Mouse (Mus musculus) liver, embryonic 15.5 days (tissue): ENCODE results near the gene Ncf1. TPM values are rescaled to one million over a fixed set of nuclear protein-coding genes. Genes with fewer than 3 reads are reported as not detected.

ENCODE experiments used
- ATAC-seq: fragments of 200-750 bp; cut with Nextera tagmentation; 2 replicates; pipeline ENCODE4 v1.8.0; 2017; ENCODE audit warnings: moderate number of reproducible peaks, mild to moderate bottlenecking, moderate library complexity; ENCODE audit not compliant: insufficient read depth
- H3K27ac ChIP-seq: fragments of 300-500 bp; sonication (generic); replicated peaks from 2 replicates; pipeline ENCODE4 v1.5.1; 2015; ENCODE audit warnings: mild to moderate bottlenecking, inconsistent platforms
- H3K27me3 ChIP-seq: fragments of 300-500 bp; sonication (generic); 2 replicates; pipeline ENCODE4 v1.6.1; 2015; ENCODE audit warnings: mild to moderate bottlenecking, inconsistent platforms
- H3K36me3 ChIP-seq: fragments of 300-500 bp; sonication (generic); replicated peaks from 2 replicates; pipeline ENCODE4 v1.6.1; 2015; ENCODE audit warnings: moderate library complexity, mild to moderate bottlenecking, inconsistent platforms
- H3K4me1 ChIP-seq: fragments of 300-500 bp; sonication (generic); replicated peaks from 2 replicates; pipeline ENCODE4 v1.6.1; 2015; ENCODE audit warnings: inconsistent platforms
- H3K4me2 ChIP-seq: fragments of 300-500 bp; sonication (generic); 2 replicates; pipeline ENCODE4 v1.6.1; 2015; ENCODE audit warnings: moderate library complexity, mild to moderate bottlenecking, inconsistent platforms
- H3K4me3 ChIP-seq: fragments of 300-500 bp; sonication (generic); replicated peaks from 2 replicates; pipeline ENCODE4 v1.5.1; 2015; ENCODE audit warnings: mild to moderate bottlenecking, inconsistent platforms
- H3K9ac ChIP-seq: fragments of 300-500 bp; sonication (generic); 2 replicates; pipeline ENCODE4 v1.6.1; 2015; ENCODE audit warnings: moderate library complexity, mild to moderate bottlenecking, inconsistent platforms
- H3K9me3 ChIP-seq: fragments of 300-500 bp; sonication (generic); replicated peaks from 2 replicates; pipeline ENCODE4 v1.6.1; 2016; ENCODE audit warnings: inconsistent platforms
- WGBS: fragments of 180-500 bp; shearing (Covaris S2); methylation state at CpG from one replicate; pipeline ENCODE4 v1.1.7; 2015; ENCODE audit warnings: mixed read lengths; ENCODE audit not compliant: insufficient replicate concordance; 5-methylcytosine and 5-hydroxymethylcytosine counted together
- polyA plus RNA-seq: library from polyadenylated mRNA; unstranded; fragments of >200 nt; fragmentation: Nextera tagmentation; extraction: Ambion mirVana; gene quantifications from 2 replicates; pipeline ENCODE4 v1.2.1, GENCODE M21; 2015

Gene Ncf1
- polyA plus RNA-seq, 1 experiment from 2014 or later = 25.8 TPM

GRCm38 (mm10) chr5:134260001-134260636, 30.7 kb upstream of the Ncf1 start:
- Histone ChIP-seq H3K4me3 (no peak overlapping the region), H3K27ac (no peak overlapping the region), H3K9ac (no peak overlapping the region), H3K4me2 (no peak overlapping the region), H3K9me3 (no peaks in the 10 kb centered on the region), H3K36me3 (peaks cover 94% of the 10 kb centered on the region), H3K27me3 (no peaks in the 10 kb centered on the region), H3K4me1 (no peaks in the 10 kb centered on the region)
- ATAC-seq = no peak
- WGBS = 84% methylated on average over 9 of the region's 9 CpGs

GRCm38 (mm10) chr5:134258934-134259333, 29.5 kb upstream of the Ncf1 start:
- no peaks in the 10 kb centered on the region for H3K27me3 ChIP-seq
- WGBS = 80% methylated on average over 2 of the region's 2 CpGs

GRCm38 (mm10) chr5:134258395-134258794, 29.0 kb upstream of the Ncf1 start:
- no peaks in the 10 kb centered on the region for H3K9me3 ChIP-seq
- WGBS = 31% methylated on average over 4 of the region's 4 CpGs
- no peak overlapping the region for H3K4me2 ChIP-seq
- H3K9ac ChIP-seq = no peak overlapping the region
- peaks cover 93% of the 10 kb centered on the region for H3K36me3 ChIP-seq
- no peak overlapping the region for H3K27ac ChIP-seq
- H3K4me3 ChIP-seq = no peak overlapping the region
- no peak for ATAC-seq
- no peaks in the 10 kb centered on the region for H3K4me1 ChIP-seq
- H3K27me3 ChIP-seq = no peaks in the 10 kb centered on the region

More at GRCm38 (mm10) chr5:134258934-134259333, 29.5 kb upstream of the Ncf1 start:
- H3K4me1 ChIP-seq = no peaks in the 10 kb centered on the region
- no peak overlapping the region for H3K4me2 ChIP-seq
- no peak for ATAC-seq
- H3K9me3 ChIP-seq = no peaks in the 10 kb centered on the region
- H3K36me3 ChIP-seq = peaks cover 93% of the 10 kb centered on the region
- no peak overlapping the region for H3K4me3 ChIP-seq
- H3K9ac ChIP-seq = no peak overlapping the region
- no peak overlapping the region for H3K27ac ChIP-seq

- Histone ChIP-seq H3K27ac (no peak overlapping the region), H3K9me3 (no peaks in the 10 kb centered on the region), H3K4me1 (no peaks in the 10 kb centered on the region), H3K4me3 (no peak overlapping the region), H3K36me3 (peaks cover 92% of the 10 kb centered on the region), H3K4me2 (no peak overlapping the region), H3K27me3 (no peaks in the 10 kb centered on the region), H3K9ac (no peak overlapping the region)
- no peak for ATAC-seq
- WGBS = 73% methylated on average over 13 of the region's 13 CpGs
Measured at GRCm38 (mm10) chr5:134257349-134258031, 28.1 kb upstream of the Ncf1 start.

- no peak overlapping the region for H3K27ac ChIP-seq
- H3K4me2 ChIP-seq = no peak overlapping the region
- whole genome bisulfite sequencing = 82% methylated on average over 10 of the region's 10 CpGs
- no peak overlapping the region for H3K9ac ChIP-seq
- no peaks in the 10 kb centered on the region for H3K9me3 ChIP-seq
- no peaks in the 10 kb centered on the region for H3K4me1 ChIP-seq
- no peaks in the 10 kb centered on the region for H3K27me3 ChIP-seq
- no peak overlapping the region for H3K4me3 ChIP-seq
- peaks cover 90% of the 10 kb centered on the region for H3K36me3 ChIP-seq
- no peak for ATAC-seq
Measured at GRCm38 (mm10) chr5:134255294-134255693, 25.9 kb upstream of the Ncf1 start.

GRCm38 (mm10) chr5:134253806-134254205, 24.4 kb upstream of the Ncf1 start:
- H3K36me3 ChIP-seq = peaks cover 89% of the 10 kb centered on the region
- ATAC-seq = no peak

GRCm38 (mm10) chr5:134251083-134251482, 21.7 kb upstream of the Ncf1 start:
- Histone ChIP-seq H3K27ac (no peak overlapping the region), H3K9ac (no peak overlapping the region), H3K27me3 (no peaks in the 10 kb centered on the region), H3K36me3 (peaks cover 95% of the 10 kb centered on the region), H3K4me3 (no peak overlapping the region), H3K9me3 (no peaks in the 10 kb centered on the region), H3K4me1 (no peaks in the 10 kb centered on the region), H3K4me2 (no peak overlapping the region)
- 77% methylated on average over 4 of the region's 4 CpGs for WGBS
- no peak for ATAC-seq

More at GRCm38 (mm10) chr5:134253806-134254205, 24.4 kb upstream of the Ncf1 start:
- Histone ChIP-seq H3K4me3 (no peak overlapping the region), H3K27ac (no peak overlapping the region), H3K9me3 (no peaks in the 10 kb centered on the region), H3K27me3 (no peaks in the 10 kb centered on the region), H3K4me2 (no peak overlapping the region), H3K9ac (no peak overlapping the region), H3K4me1 (no peaks in the 10 kb centered on the region)
- WGBS = 66% methylated on average over 3 of the region's 3 CpGs

GRCm38 (mm10) chr5:134250601-134251000, 21.2 kb upstream of the Ncf1 start:
- no peak overlapping the region for H3K4me3 ChIP-seq
- 85% methylated on average over 3 of the region's 3 CpGs for WGBS
- H3K9ac ChIP-seq = no peak overlapping the region
- no peaks in the 10 kb centered on the region for H3K27me3 ChIP-seq
- H3K4me1 ChIP-seq = no peaks in the 10 kb centered on the region
- H3K27ac ChIP-seq = no peak overlapping the region
- ATAC-seq = no peak
- H3K9me3 ChIP-seq = no peaks in the 10 kb centered on the region
- H3K36me3 ChIP-seq = peaks cover 95% of the 10 kb centered on the region
- H3K4me2 ChIP-seq = no peak overlapping the region

- WGBS = 81% methylated on average over 8 of the region's 8 CpGs
- Histone ChIP-seq H3K27ac (no peak overlapping the region), H3K9me3 (no peaks in the 10 kb centered on the region), H3K9ac (no peak overlapping the region), H3K4me2 (no peak overlapping the region), H3K36me3 (peaks cover 95% of the 10 kb centered on the region), H3K27me3 (no peaks in the 10 kb centered on the region), H3K4me1 (no peaks in the 10 kb centered on the region), H3K4me3 (no peak overlapping the region)
- ATAC-seq = no peak
Measured at GRCm38 (mm10) chr5:134249245-134249649, 19.8 kb upstream of the Ncf1 start.

GRCm38 (mm10) chr5:134248608-134249244, 19.3 kb upstream of the Ncf1 start:
- no peaks in the 10 kb centered on the region for H3K9me3 ChIP-seq
- H3K27ac ChIP-seq = no peak overlapping the region
- no peak overlapping the region for H3K4me3 ChIP-seq
- ATAC-seq = no peak
- no peaks in the 10 kb centered on the region for H3K27me3 ChIP-seq
- no peak overlapping the region for H3K4me2 ChIP-seq
- H3K4me1 ChIP-seq = no peaks in the 10 kb centered on the region
- H3K36me3 ChIP-seq = peaks cover 96% of the 10 kb centered on the region
- H3K9ac ChIP-seq = no peak overlapping the region
- WGBS = 82% methylated on average over 14 of the region's 14 CpGs

GRCm38 (mm10) chr5:134246146-134246545, 16.7 kb upstream of the Ncf1 start:
- WGBS = 83% methylated on average over 5 of the region's 5 CpGs

More at GRCm38 (mm10) chr5:134246146-134246545, 16.7 kb upstream of the Ncf1 start:
- Histone ChIP-seq H3K9me3 (no peaks in the 10 kb centered on the region), H3K27ac (no peak overlapping the region), H3K36me3 (peaks cover 97% of the 10 kb centered on the region), H3K27me3 (no peaks in the 10 kb centered on the region), H3K4me3 (no peak overlapping the region), H3K4me1 (no peaks in the 10 kb centered on the region), H3K9ac (no peak overlapping the region), H3K4me2 (no peak overlapping the region)
- ATAC-seq = no peak
